Mouse (Mus musculus) liver, adult 2 months (tissue): ENCODE measurements around the gene Fut4. TPM values are rescaled to one million over a fixed set of nuclear protein-coding genes. Genes with fewer than 3 reads are reported as not detected.

Experiments
- DNase-seq: peaks from one replicate; pipeline ENCODE4 v3.0.0-alpha.2; 2011; ENCODE audit warnings: low read depth, low spot score; ENCODE audit errors: extremely low read depth
- H3K27ac ChIP-seq: fragments of 200-500 bp; replicated peaks from 2 replicates; pipeline ENCODE4 v1.5.1; 2012; ENCODE audit warnings: low read depth, mild to moderate bottlenecking, control low read depth, inconsistent platforms, low read length; ENCODE audit not compliant: insufficient read depth
- H3K27me3 ChIP-seq: fragments of 200-500 bp; 2 replicates; pipeline ENCODE4 v1.6.1; 2012; ENCODE audit warnings: mild to moderate bottlenecking, moderate library complexity, low read length, inconsistent platforms; ENCODE audit not compliant: control insufficient read depth, insufficient read depth
- H3K36me3 ChIP-seq: fragments of 200-500 bp; 2 replicates; pipeline ENCODE4 v1.6.1; 2012; ENCODE audit warnings: low read length, inconsistent platforms; ENCODE audit not compliant: control insufficient read depth, insufficient read depth
- H3K4me1 ChIP-seq: fragments of 200-500 bp; 2 replicates; pipeline ENCODE4 v1.6.1; 2011; ENCODE audit warnings: low read length; ENCODE audit not compliant: control insufficient read depth, insufficient read depth
- H3K4me3 ChIP-seq: fragments of 200-500 bp; 2 replicates; pipeline ENCODE4 v1.5.1; 2011; ENCODE audit warnings: low read depth, mild to moderate bottlenecking, control low read depth, low read length, moderate library complexity; ENCODE audit not compliant: insufficient read depth
- H3K79me2 ChIP-seq: fragments of 200-500 bp; 2 replicates; pipeline ENCODE4 v1.6.1; 2012; ENCODE audit warnings: inconsistent platforms, mild to moderate bottlenecking, low read length, moderate library complexity; ENCODE audit not compliant: control insufficient read depth, insufficient read depth
- H3K9ac ChIP-seq: fragments of 200-500 bp; 2 replicates; pipeline ENCODE4 v1.6.1; 2012; ENCODE audit warnings: low read depth, mild to moderate bottlenecking, control low read depth, inconsistent platforms, low read length
- CTCF ChIP-seq: fragments of 200-500 bp; IDR thresholded peaks from 2 replicates; pipeline ENCODE4 v1.5.1; 2011; ENCODE audit warnings: low read depth, low read length, control low read depth
- POLR2A ChIP-seq: fragments of 200-500 bp; IDR thresholded peaks from 2 replicates; pipeline ENCODE4 v1.6.1; 2011; ENCODE audit warnings: low read length, control low read depth; ENCODE audit not compliant: insufficient read depth; ENCODE audit errors: extremely low read depth
- WGBS: fragments of 180-500 bp; shearing (Covaris S2); methylation state at CpG from one replicate; pipeline ENCODE4 v1.1.7; 2018; 5-methylcytosine and 5-hydroxymethylcytosine counted together
- polyA plus RNA-seq: library from polyadenylated mRNA; depleted of rRNA; stranded (reverse); fragments of >200 nt; gene quantifications from 2 replicates; pipeline ENCODE4 v1.2.3, GENCODE M21; 2012
- total RNA-seq: library from RNA; depleted of rRNA; stranded (reverse); fragments of >200 nt; gene quantifications from 2 replicates; pipeline ENCODE4 v1.2.3, GENCODE M21; 2014

Gene Fut4
- total and polyA plus RNA-seq, 2 experiments: 0.17 to 0.18 TPM

DNA sequence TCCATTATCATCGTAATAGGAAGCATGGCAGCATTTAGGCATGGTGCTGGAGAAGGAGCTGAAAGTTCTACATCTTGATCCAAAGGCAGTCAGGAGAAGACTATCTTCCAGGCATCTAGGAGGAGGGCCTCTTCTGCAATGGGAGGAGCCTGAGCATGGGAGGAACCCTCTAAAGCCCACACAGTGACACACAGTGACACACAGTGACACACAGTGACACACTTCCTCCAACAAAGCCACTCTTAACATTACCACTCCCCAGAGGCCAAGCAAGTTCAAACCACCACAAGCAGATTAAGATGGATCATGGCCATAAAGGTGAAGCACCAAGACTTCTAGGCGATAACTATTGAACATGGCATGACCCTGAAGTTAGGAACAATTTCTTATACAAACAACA, 19.9 kb upstream of the Fut4 start:
- no peak for TF ChIP-seq POLR2A
- no peak for TF ChIP-seq CTCF
- WGBS: 91% methylated on average over 2 of the region's 2 CpGs
- no peak overlapping the region for H3K9ac ChIP-seq
- no peaks in the 10 kb centered on the region for H3K36me3 ChIP-seq
- peaks cover 2% of the 10 kb centered on the region; the same call in 1 of the 2 replicates for H3K27me3 ChIP-seq
- no peak overlapping the region for H3K4me3 ChIP-seq
- H3K4me1 ChIP-seq: no peaks in the 10 kb centered on the region
- H3K79me2 ChIP-seq: no peaks in the 10 kb centered on the region
- DNase-seq: no peak
- H3K27ac ChIP-seq: no peak overlapping the region

DNA sequence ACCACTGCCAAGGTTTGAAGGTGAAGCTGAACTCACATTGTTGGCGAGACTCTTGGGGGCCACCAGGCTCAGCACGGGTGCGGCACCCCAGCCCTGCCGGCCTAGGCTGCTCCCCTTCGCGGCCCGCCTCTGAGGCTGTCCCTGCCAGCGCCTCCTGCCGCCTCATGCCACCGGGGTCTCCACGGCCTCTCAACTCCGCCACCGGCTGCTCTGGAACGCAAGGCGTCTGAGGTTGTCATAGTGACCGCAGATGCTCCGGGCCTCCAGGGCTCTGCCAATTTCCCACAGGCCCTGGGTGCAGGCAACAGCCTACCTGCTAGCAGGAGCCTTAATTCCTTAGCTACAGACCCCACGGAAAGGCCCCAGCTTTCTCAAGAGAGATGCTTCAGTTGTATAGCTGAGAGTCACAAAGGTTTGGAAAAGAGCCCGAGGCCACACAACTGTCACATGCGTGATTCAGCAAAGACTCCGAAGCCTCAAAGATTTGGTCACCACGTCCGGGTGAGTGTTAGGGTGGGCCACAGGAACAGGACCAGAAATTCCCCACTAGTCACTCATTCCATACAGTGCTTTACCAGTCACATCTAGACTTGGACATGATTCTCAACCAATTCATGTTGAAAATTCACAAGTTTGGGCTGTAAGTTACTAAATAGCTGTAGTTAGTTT, 18.7 kb upstream of the Fut4 start, which contains the start of gene 1700012B09Rik:
Gene 1700012B09Rik, minus strand, starts transcription at position 228 of the 669 bp plus-strand sequence.
- DNase-seq: no peak
- H3K36me3 ChIP-seq: no peaks in the 10 kb centered on the region
- H3K4me1 ChIP-seq: no peaks in the 10 kb centered on the region
- TF ChIP-seq POLR2A: no peak
- TF ChIP-seq CTCF: no peak
- H3K4me3 ChIP-seq: no peak within 1 kb of the TSS
- H3K79me2 ChIP-seq: no peaks in the 10 kb centered on the region
- H3K27ac ChIP-seq: no peak within 1 kb of the TSS
- H3K27me3 ChIP-seq: peaks cover 2% of the 10 kb centered on the region; the same call in 1 of the 2 replicates
- WGBS: 33% methylated on average over 23 of the region's 23 CpGs
- no peak within 1 kb of the TSS for H3K9ac ChIP-seq

DNA sequence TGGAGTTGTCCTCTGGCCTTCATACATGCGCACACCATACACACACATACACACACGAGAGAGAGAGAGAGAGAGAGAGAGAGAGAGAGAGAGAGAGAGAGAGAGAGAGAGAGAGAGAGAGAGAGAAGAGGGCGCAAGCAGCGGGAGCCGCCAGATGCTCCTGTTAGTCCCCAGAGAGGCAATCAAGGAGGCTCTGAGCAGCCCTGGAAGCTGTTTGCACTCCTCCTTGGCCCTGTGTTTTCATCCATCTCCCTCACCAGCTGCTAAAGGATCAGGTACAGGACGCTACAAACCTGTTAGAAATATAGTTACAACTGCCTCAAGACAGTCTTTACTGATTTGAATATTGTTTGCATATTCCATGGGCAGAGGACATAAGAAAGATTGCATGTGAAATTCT, 17.6 kb upstream of the Fut4 start:
- Histone ChIP-seq H3K9ac (no peak overlapping the region), H3K4me1 (no peaks in the 10 kb centered on the region), H3K36me3 (no peaks in the 10 kb centered on the region), H3K4me3 (no peak overlapping the region), H3K79me2 (no peaks in the 10 kb centered on the region), H3K27me3 (peaks cover 2% of the 10 kb centered on the region; the same call in 1 of the 2 replicates), H3K27ac (no peak overlapping the region)
- TF ChIP-seq POLR2A (no peak), CTCF (no peak)
- DNase-seq: no peak
- 66% methylated on average over 5 of the region's 6 CpGs for WGBS

DNA sequence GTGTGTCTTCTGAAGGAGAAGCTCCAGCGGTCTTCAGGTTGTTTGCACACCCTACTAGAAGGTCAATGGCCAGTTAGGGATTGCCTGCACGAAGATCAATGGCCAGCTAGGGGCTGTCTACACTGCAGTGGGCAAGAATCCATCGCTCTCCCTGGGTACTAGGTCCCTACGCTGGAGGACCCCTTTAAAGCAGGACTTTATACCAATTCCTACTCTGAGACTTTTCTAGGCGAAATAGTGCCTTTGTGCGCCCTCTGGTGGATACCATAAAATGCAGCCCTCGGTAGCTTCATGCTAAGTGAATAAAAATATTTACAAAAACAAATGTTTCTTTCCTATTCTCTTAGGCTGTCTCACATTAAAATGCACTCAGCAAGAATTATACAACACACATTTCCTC, 12.6 kb upstream of the Fut4 start:
- Histone ChIP-seq H3K79me2 (no peaks in the 10 kb centered on the region), H3K9ac (no peak overlapping the region), H3K27me3 (no peaks in the 10 kb centered on the region; the same call in 1 of the 2 replicates), H3K4me1 (no peaks in the 10 kb centered on the region), H3K36me3 (no peaks in the 10 kb centered on the region), H3K4me3 (no peak overlapping the region), H3K27ac (no peak overlapping the region)
- TF ChIP-seq POLR2A: no peak
- no peak for TF ChIP-seq CTCF
- 18% methylated on average over 7 of the region's 7 CpGs for WGBS
- peak; percentile 8 for DNase-seq

DNA sequence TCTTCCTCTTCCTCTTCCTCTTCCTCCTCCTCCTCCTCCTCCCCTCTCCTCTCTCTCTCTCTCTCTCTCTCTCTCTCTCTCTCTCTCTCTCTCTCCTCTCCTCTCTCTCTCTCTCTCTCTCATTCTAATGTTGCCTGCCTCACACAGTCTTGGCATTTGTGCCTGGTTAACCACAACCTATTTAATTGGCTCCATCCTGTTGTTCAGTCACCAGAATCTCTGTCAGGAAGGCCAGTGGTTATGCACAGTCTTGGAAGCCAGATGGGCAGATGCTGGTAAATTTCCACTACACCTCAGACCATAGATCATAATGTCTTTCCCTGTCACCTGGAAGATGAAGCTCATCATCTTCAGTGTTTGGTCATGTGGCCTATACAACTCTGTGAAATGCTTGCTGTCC, 7.1 kb upstream of the Fut4 start:
- no peak for DNase-seq
- Histone ChIP-seq H3K27me3 (no peaks in the 10 kb centered on the region), H3K27ac (no peak overlapping the region)

DNA sequence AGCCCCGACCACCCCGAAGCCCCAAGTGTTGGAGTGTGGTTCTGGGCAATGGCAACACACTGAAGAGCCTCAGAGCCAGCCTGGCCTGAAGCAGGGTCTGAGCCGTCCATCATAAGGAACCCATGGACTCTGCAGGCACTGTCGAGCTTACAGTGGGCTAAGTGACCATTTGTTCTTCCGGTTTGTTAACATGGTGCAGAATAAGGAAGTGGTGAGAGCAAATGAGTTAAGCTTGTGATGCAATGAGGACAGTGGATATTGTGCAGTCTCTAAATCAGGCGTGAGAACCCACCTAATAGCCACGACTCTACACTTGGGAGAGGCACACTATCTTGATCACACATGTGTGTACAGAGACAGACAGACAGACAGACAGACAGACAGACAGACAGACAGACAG, 6.4 kb upstream of the Fut4 start:
- Histone ChIP-seq H3K27ac (no peak overlapping the region), H3K4me1 (no peaks in the 10 kb centered on the region), H3K27me3 (no peaks in the 10 kb centered on the region), H3K79me2 (no peaks in the 10 kb centered on the region), H3K36me3 (no peaks in the 10 kb centered on the region), H3K4me3 (no peak overlapping the region), H3K9ac (no peak overlapping the region)
- 59% methylated on average over 7 of the region's 7 CpGs for whole genome bisulfite sequencing
- DNase-seq: peak; percentile 5
- no peak for TF ChIP-seq CTCF
- no peak for TF ChIP-seq POLR2A

More for the DNA sequence above, 7.1 kb upstream of the Fut4 start:
- Histone ChIP-seq H3K4me3 (no peak overlapping the region), H3K9ac (no peak overlapping the region), H3K36me3 (no peaks in the 10 kb centered on the region), H3K4me1 (no peaks in the 10 kb centered on the region), H3K79me2 (no peaks in the 10 kb centered on the region)
- TF ChIP-seq POLR2A: no peak
- no peak for TF ChIP-seq CTCF
